Mouse (Mus musculus): Measurements from ENCODE around the gene Ubald2.

DNA sequence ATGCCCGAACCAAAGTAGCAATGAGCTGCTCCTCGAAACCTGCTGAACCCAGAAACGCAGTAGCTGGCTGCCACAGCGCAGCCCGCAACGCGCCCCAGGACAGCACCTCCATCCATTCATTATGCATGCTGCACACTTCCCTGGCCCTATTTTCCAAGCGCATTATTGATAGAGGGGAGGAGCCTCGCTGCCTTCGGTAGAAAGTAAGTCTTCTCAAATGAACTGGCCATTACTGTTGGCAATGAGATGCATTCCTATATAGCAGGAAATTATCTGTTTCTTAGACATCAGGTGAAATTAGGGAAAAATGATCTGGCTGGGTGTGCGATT is 35.6 kb upstream of the Ubald2 start:
- no peak for TF ChIP-seq EP300 (IDR thresholded peaks at IDR 0.05)
- TF ChIP-seq CTCF (IDR thresholded peaks at IDR 0.05) = no peak
